Mouse (Mus musculus) C2C12 (cell line): ENCODE results near the gene Arhgap21. TPM values are rescaled to one million over a fixed set of nuclear protein-coding genes. Genes with fewer than 3 reads are reported as not detected.

ENCODE experiments used
- H3K27me3 ChIP-seq: one replicate; pipeline ENCODE4 v1.6.1; 2011; ENCODE audit not compliant: control insufficient read depth, insufficient read depth, insufficient read length
- H3K36me3 ChIP-seq: one replicate; pipeline ENCODE4 v1.6.1; 2011; ENCODE audit not compliant: control insufficient read depth, insufficient read depth
- H3K4me3 ChIP-seq: one replicate; pipeline ENCODE4 v1.5.1; 2011; ENCODE audit warnings: mild to moderate bottlenecking, control low read depth; ENCODE audit not compliant: poor library complexity, insufficient read depth, severe bottlenecking
- H3K79me2 ChIP-seq: one replicate; pipeline ENCODE4 v1.6.1; 2011; ENCODE audit not compliant: control insufficient read depth, insufficient read depth
- H3K79me3 ChIP-seq: one replicate; pipeline ENCODE4 v1.6.1; 2011; ENCODE audit warnings: low read depth, control low read depth
- H3ac ChIP-seq: one replicate; pipeline ENCODE3; 2011; ENCODE audit warnings: low read depth; ENCODE audit not compliant: control insufficient read depth, insufficient read length
- CEBPB ChIP-seq: IDR thresholded peaks from one replicate; pipeline ENCODE4 v1.6.1; 2011; ENCODE audit warnings: low read depth, mild to moderate bottlenecking, control low read depth, moderate library complexity
- CTCF ChIP-seq: IDR thresholded peaks from one replicate; pipeline ENCODE4 v1.5.1; 2011; ENCODE audit not compliant: control insufficient read depth, insufficient read depth, insufficient read length
- FOSL1 ChIP-seq: IDR thresholded peaks from one replicate; pipeline ENCODE4 v1.8.0; 2011; ENCODE audit warnings: mild to moderate bottlenecking, low read length; ENCODE audit not compliant: poor library complexity, insufficient read depth, severe bottlenecking
- MAX ChIP-seq: IDR thresholded peaks from one replicate; pipeline ENCODE4 v1.6.1; 2011; ENCODE audit warnings: mild to moderate bottlenecking, control low read depth
- MYOD1 ChIP-seq: IDR thresholded peaks from one replicate; pipeline ENCODE4 v1.6.1; 2011; ENCODE audit warnings: low read depth; ENCODE audit not compliant: control insufficient read depth, insufficient read length
- MYOG ChIP-seq: IDR thresholded peaks from one replicate; pipeline ENCODE4 v1.6.1; 2011; ENCODE audit not compliant: control insufficient read depth, insufficient read length; ENCODE audit errors: extremely low read depth
- USF1 ChIP-seq: IDR thresholded peaks from one replicate; pipeline ENCODE4 v1.6.1; 2011; ENCODE audit warnings: low read depth, mild to moderate bottlenecking, control low read depth, moderate library complexity
- polyA plus RNA-seq: library from polyadenylated mRNA; unstranded; fragments of >200 nt; fragmentation: generic; extraction: Trizol; gene quantifications from one replicate; pipeline ENCODE4 v1.2.1, GENCODE M21; 2012; ENCODE audit warnings: missing spikeins

Arhgap21 gene
- polyA plus RNA-seq, 1 experiment: 15.9 TPM

DNA sequence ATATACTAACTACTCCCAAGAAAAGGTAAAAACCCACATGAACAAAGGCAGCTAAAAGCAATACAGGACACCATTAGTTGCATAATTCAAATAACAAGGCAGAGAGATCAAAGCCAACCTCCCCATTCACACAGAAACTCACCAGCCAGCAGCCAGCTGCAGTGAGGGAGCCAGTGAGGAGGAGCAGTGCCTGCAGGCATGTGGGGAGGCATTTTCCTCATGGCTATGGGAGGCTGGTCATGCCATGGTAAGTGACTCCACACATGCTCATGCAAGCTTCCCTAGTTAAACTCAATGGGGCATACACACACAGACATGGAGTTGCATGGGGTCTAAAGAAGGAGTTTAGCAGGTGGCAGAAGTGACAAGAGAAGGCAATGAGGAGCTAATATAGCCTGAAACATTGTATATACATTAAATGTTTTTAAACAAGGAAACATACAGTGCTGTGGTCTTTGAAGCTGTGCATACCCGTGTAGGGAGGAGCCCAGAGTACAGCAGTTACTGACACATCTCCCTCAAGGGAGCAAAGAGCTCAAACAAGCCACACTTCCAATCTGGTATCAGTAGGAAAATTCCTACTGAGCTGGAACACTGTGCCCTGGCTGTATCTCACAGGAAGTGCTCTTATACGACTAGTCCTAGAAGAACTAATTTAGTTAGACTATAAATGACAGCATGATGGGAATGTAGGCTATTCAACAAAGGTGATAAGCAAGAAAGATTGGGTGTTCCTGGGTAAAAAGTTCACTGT is 99.3 kb downstream of the Arhgap21 start:
- no peaks in the 10 kb centered on the region for H3K79me3 ChIP-seq
- H3ac ChIP-seq: no peak overlapping the region
- H3K79me2 ChIP-seq: no peaks in the 10 kb centered on the region
- H3K36me3 ChIP-seq: peaks cover 46% of the 10 kb centered on the region
- no peak for TF ChIP-seq MAX
- no peak for TF ChIP-seq CTCF
- H3K4me3 ChIP-seq: no peak overlapping the region
- H3K27me3 ChIP-seq: no peaks in the 10 kb centered on the region

DNA sequence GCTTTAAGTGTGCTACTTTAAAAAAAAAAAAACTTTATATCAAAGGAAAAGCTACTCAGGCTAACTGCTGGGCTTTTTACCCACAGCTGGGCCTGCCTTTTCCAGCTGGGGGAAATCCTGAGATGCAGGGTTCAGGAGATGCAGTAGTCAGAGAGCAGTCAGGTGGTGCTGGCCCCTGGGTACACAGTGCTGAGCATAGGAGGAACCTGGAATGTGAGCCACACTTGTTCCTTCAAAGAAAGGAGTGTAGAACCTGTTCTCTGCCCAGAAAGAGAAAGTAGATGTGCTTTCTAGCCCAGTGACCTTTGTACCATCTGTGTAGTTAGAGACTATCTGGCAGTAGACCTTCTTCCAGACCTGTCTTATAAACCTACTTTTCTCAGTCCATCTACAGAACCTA is 100.6 kb downstream of the Arhgap21 start:
- Histone ChIP-seq H3ac (no peak overlapping the region), H3K79me3 (no peaks in the 10 kb centered on the region), H3K4me3 (no peak overlapping the region), H3K79me2 (no peaks in the 10 kb centered on the region), H3K36me3 (peaks cover 47% of the 10 kb centered on the region), H3K27me3 (no peaks in the 10 kb centered on the region)
- TF ChIP-seq MYOD1 (no peak), MAX (no peak), USF1 (no peak), FOSL1 (no peak), CEBPB (no peak), CTCF (no peak), MYOG (no peak)

DNA sequence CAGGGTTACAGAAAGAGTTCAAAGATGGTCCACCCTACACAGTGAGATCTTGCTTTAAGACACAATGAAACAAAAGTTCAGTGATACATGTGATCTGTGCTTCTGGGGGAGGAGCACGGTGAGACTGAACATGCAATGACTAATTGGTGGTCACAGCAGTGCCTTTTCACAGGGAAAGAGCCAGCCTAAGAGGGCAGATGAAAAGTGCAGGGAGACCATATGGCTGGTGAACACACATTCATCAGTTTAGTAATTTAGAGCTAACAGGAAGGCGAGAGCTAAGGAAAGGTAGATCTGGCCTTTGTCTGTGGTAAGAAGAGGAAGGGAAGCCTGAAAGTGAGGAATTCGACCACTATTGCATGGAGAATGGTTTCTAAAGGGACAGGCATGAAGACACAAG is 102.9 kb downstream of the Arhgap21 start:
- no peaks in the 10 kb centered on the region for H3K79me3 ChIP-seq
- peaks cover 61% of the 10 kb centered on the region for H3K36me3 ChIP-seq
- no peak for TF ChIP-seq MYOG
- TF ChIP-seq MYOD1: no peak
- no peak for TF ChIP-seq CEBPB
- TF ChIP-seq MAX: no peak
- H3K4me3 ChIP-seq: no peak overlapping the region
- H3K79me2 ChIP-seq: no peaks in the 10 kb centered on the region
- no peak overlapping the region for H3ac ChIP-seq
- no peaks in the 10 kb centered on the region for H3K27me3 ChIP-seq

DNA sequence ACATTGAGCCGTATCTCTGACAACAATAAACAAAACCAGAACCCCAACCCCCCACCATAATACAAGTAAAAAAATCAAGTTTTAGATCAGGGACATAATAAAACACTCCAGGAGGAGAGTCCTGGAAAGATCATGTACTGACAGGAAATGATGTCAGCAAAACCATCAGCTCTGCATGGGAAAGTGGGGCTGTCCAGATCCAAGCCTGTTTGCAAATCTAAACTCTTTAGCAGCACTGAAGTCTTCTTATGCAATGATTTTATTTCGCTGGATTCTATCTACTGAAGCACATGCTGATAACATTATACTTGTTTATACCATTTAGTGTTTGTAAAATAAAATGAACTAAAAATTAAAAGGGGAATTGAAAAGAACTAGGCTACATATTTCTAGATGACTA is 104.1 kb downstream of the Arhgap21 start:
- no peaks in the 10 kb centered on the region for H3K79me3 ChIP-seq
- H3K27me3 ChIP-seq: no peaks in the 10 kb centered on the region
- H3K79me2 ChIP-seq: no peaks in the 10 kb centered on the region
- TF ChIP-seq FOSL1: no peak
- no peak for TF ChIP-seq CTCF
- no peak for TF ChIP-seq MAX
- TF ChIP-seq MYOG: no peak
- no peak for TF ChIP-seq CEBPB
- TF ChIP-seq USF1: no peak
- TF ChIP-seq MYOD1: no peak
- no peak overlapping the region for H3K4me3 ChIP-seq
- H3ac ChIP-seq: no peak overlapping the region
- H3K36me3 ChIP-seq: peaks cover 71% of the 10 kb centered on the region

DNA sequence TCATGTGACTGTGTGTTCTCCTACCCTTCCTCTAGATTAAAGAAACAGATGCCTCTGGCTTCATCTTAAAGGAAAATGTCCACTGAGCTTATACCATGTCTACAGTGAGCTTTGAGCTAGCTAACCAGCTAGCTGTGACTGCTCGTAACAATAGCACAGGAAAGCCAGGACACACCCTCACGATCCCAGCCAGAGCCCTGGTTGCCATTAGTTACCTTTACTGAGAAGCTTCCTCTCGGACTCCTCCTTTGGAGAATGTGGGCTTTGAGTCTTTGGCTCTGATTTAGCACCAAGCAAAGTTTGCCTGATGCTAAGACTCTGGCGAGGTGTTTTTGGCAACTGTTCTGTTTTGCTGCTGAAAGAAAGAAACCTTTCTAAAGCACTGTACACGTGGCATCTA is 107.9 kb downstream of the Arhgap21 start:
- Histone ChIP-seq H3K27me3 (no peaks in the 10 kb centered on the region), H3ac (no peak overlapping the region), H3K36me3 (peaks cover 90% of the 10 kb centered on the region), H3K79me3 (no peaks in the 10 kb centered on the region), H3K79me2 (no peaks in the 10 kb centered on the region), H3K4me3 (no peak overlapping the region)
- no peak for TF ChIP-seq MAX

DNA sequence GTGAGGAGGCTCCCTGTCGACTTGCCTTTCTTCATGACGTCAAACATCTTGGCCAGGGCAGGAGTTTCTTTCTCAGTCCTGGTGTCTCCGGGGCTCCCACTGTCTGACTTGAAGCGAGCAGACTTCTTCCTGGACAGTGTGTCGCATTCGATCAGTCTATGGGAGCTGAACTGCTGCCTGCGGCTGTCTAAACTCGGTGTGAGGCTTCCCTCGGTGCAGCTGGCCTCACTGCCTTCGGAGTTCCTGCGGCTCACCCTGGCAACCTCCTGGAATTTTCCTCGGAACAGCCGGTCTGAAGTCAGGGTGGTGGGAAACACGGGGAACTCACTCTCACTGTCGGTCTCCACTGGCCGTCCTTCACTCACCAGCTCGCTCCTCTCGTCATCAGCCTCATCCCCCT is 119.3 kb downstream of the Arhgap21 start:
- H3K36me3 ChIP-seq: peaks cover 68% of the 10 kb centered on the region
- no peaks in the 10 kb centered on the region for H3K79me2 ChIP-seq
- no peaks in the 10 kb centered on the region for H3K79me3 ChIP-seq
- no peak overlapping the region for H3ac ChIP-seq
- no peaks in the 10 kb centered on the region for H3K27me3 ChIP-seq
- H3K4me3 ChIP-seq: no peak overlapping the region
- TF ChIP-seq MYOD1 (no peak), FOSL1 (no peak), CEBPB (no peak), MAX (no peak), CTCF (no peak), USF1 (no peak), MYOG (no peak)
